In the genomic region with DNA sequence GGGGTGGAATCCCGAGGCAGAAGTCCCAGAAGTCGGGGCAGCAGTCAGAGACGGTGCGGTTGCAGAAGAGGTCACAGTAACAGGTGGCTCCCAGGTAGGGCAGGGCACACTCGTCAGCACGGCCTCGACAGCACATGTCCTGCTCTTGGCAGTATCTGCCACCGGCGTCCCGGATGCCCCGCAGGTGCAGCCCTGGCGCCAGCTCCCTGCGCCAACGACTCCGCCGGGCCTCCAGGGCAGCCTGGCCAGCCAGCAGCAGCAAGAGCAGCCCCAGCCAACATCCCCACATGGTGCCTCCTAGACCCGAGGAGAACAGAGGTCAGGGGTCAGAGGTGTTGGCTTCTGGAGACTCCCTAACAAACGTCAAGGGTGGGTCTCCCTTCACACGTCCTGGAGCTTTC, we compare ENCODE assay signal across 8 mouse cellular contexts. TPM values are rescaled to one million over a fixed set of nuclear protein-coding genes. Genes with fewer than 3 reads are reported as not detected.
DNase-seq lines count a peak whose midpoint lies in the region; ATAC-seq and TF ChIP-seq lines count a peak whose summit lies in the region.

No protein-coding gene starts in this region.

- TF ChIP-seq CTCF in liver, adult 2 months (IDR thresholded peaks at IDR 0.05; ENCODE audit: low read depth, low read length) = no peak
- no peak for TF ChIP-seq CTCF in intestine, postnatal 0 days (IDR thresholded peaks at IDR 0.05; ENCODE audit: low read depth)
- TF ChIP-seq CTCF in liver, postnatal 0 days (IDR thresholded peaks at IDR 0.05; ENCODE audit: low read depth) = no peak

- no peaks in the 10 kb centered on the region for H3K79me2 ChIP-seq in liver, adult 2 months (ENCODE audit: control insufficient read depth, insufficient read depth, low read length)

- no peak for DNase-seq in liver, adult 2 months (ENCODE audit: extremely low read depth, low read depth, low spot score)
- no peak for DNase-seq in liver
- peak; percentile 59 to 72 for DNase-seq in cerebellum, postnatal 25 days
- no peak for DNase-seq in liver, postnatal 0 days
- no peak for DNase-seq in urinary bladder, postnatal 4 days (ENCODE audit: low spot score in 2 of 2)

- TF ChIP-seq POLR2A in liver, adult 2 months (IDR thresholded peaks at IDR 0.05; ENCODE audit: extremely low read depth, insufficient read depth, low read length) = no peak

- peak overlapping the region; percentile 69 for H3K27ac ChIP-seq in liver, adult 2 months (replicated peaks; ENCODE audit: insufficient read depth, low read depth, low read length)
- H3K27ac ChIP-seq in intestine, postnatal 0 days (ENCODE audit: low read depth, low read length) = peak overlapping the region; percentile 87
- H3K27ac ChIP-seq in liver, postnatal 0 days (ENCODE audit: low read depth) = peak overlapping the region; percentile 78

- 0 out of 2 replicates have a peak, but pooled peaks have one; percentile 7 for ATAC-seq in intestine, postnatal 0 days
- ATAC-seq in liver, postnatal 0 days = no peak
- no peak for ATAC-seq in inflammation-experienced regulatory T-cells, adult 6 months
- ATAC-seq in monocyte, adult 5-6 weeks (replicated peaks; ENCODE audit: insufficient number of reproducible peaks, low FRiP score, low TSS enrichment, poor library complexity, severe bottlenecking) = no peak

- WGBS in liver, adult 2 months = 36% methylated on average over 19 of the region's 19 CpGs
- 24% methylated on average over 19 of the region's 19 CpGs for WGBS in intestine, postnatal 0 days
- WGBS in liver, postnatal 0 days (ENCODE audit: insufficient replicate concordance) = 43% methylated on average over 19 of the region's 19 CpGs

- H3K4me3 ChIP-seq in liver, adult 2 months (ENCODE audit: insufficient read depth, low read depth, low read length) = peak overlapping the region; percentile 79
- peak overlapping the region; percentile 42 for H3K4me3 ChIP-seq in intestine, postnatal 0 days (ENCODE audit: low read depth, low read length)
- H3K4me3 ChIP-seq in liver, postnatal 0 days (ENCODE audit: low read depth, low read length) = peak overlapping the region; percentile 38

- no peaks in the 10 kb centered on the region for H3K36me3 ChIP-seq in liver, adult 2 months (ENCODE audit: control insufficient read depth, insufficient read depth, low read length)
- H3K36me3 ChIP-seq in intestine, postnatal 0 days (ENCODE audit: control insufficient read depth, insufficient read depth) = peaks cover 20% of the 10 kb centered on the region; the same call in 1 of the 2 replicates
- H3K36me3 ChIP-seq in liver, postnatal 0 days (replicated peaks; ENCODE audit: insufficient read depth, low read length) = no peaks in the 10 kb centered on the region

- H3K9ac ChIP-seq in liver, adult 2 months (ENCODE audit: low read depth, low read length) = peak overlapping the region; percentile 75
- peak overlapping the region; percentile 57 for H3K9ac ChIP-seq in intestine, postnatal 0 days (ENCODE audit: low read depth, low read length)
- peak overlapping the region; percentile 59 for H3K9ac ChIP-seq in liver, postnatal 0 days (replicated peaks)

- H3K9me3 ChIP-seq in intestine, postnatal 0 days (ENCODE audit: control insufficient read depth) = no peaks in the 10 kb centered on the region
- no peaks in the 10 kb centered on the region for H3K9me3 ChIP-seq in liver, postnatal 0 days (ENCODE audit: low read length)

- TF ChIP-seq EP300 in liver, postnatal 0 days (IDR thresholded peaks at IDR 0.05; ENCODE audit: low read depth) = no peak

- H3K4me2 ChIP-seq in intestine, postnatal 0 days (replicated peaks; ENCODE audit: low read depth) = peak overlapping the region; percentile 72
- H3K4me2 ChIP-seq in liver, postnatal 0 days (ENCODE audit: low read depth, low read length) = peak overlapping the region; percentile 67

- peaks cover 10% of the 10 kb centered on the region for H3K4me1 ChIP-seq in liver, adult 2 months (ENCODE audit: control insufficient read depth, insufficient read depth, low read length)
- H3K4me1 ChIP-seq in intestine, postnatal 0 days (replicated peaks; ENCODE audit: control insufficient read depth, insufficient read depth, low read length) = peaks cover 18% of the 10 kb centered on the region
- peaks cover 24% of the 10 kb centered on the region for H3K4me1 ChIP-seq in liver, postnatal 0 days (ENCODE audit: insufficient read depth)

- no peaks in the 10 kb centered on the region for H3K27me3 ChIP-seq in liver, adult 2 months (ENCODE audit: control insufficient read depth, insufficient read depth, low read length)
- no peaks in the 10 kb centered on the region for H3K27me3 ChIP-seq in intestine, postnatal 0 days (replicated peaks; ENCODE audit: control insufficient read depth, insufficient read depth, low read length)
- H3K27me3 ChIP-seq in liver, postnatal 0 days (ENCODE audit: insufficient read depth, low read length) = 0 out of 2 replicates have a peak, but pooled peaks cover 9% of the 10 kb centered on the region

RNA-seq across cellular contexts. Expression of gene Tinagl1, which starts 1.0 kb away (rescaled TPM):
- total RNA-seq in liver, adult 2 months (2014; rRNA removed) = 13.3 and 21.4 TPM in 2 replicates
- 30.5 and 35.3 TPM in 2 replicates for polyA plus RNA-seq in liver, adult 2 months (2012; rRNA removed)
- 87.2 and 88.8 TPM in 2 replicates for polyA plus RNA-seq in intestine, postnatal 0 days (2015; fragmentation: Nextera tagmentation; extraction: Ambion mirVana)
- 22.6 and 22.9 TPM in 2 replicates for polyA plus RNA-seq in liver, postnatal 0 days (2015; fragmentation: Nextera tagmentation; extraction: Ambion mirVana)
- polyA plus RNA-seq in inflammation-experienced regulatory T-cells, adult 6 months (2017; shearing (Covaris generic)) = not detected
- not detected in 3 replicates for total RNA-seq in monocyte, adult 5-6 weeks (2017)

RNA-seq across cellular contexts. Expression of gene Hcrtr1, which starts 34.8 kb away (rescaled TPM):
- total RNA-seq in liver, adult 2 months (2014; rRNA removed) = not detected in 2 replicates
- 0.04 TPM in 1 of 2 replicates, not detected in the other for polyA plus RNA-seq in liver, adult 2 months (2012; rRNA removed)
- polyA plus RNA-seq in intestine, postnatal 0 days (2015; fragmentation: Nextera tagmentation; extraction: Ambion mirVana) = 0.81 and 0.91 TPM in 2 replicates
- not detected in 2 replicates for polyA plus RNA-seq in liver, postnatal 0 days (2015; fragmentation: Nextera tagmentation; extraction: Ambion mirVana)
- not detected for polyA plus RNA-seq in inflammation-experienced regulatory T-cells, adult 6 months (2017; shearing (Covaris generic))
- total RNA-seq in monocyte, adult 5-6 weeks (2017) = not detected in 3 replicates

RNA-seq across cellular contexts. Expression of gene Gm853, which starts 48.3 kb away (rescaled TPM):
- total RNA-seq in liver, adult 2 months (2014; rRNA removed) = not detected in 2 replicates
- polyA plus RNA-seq in liver, adult 2 months (2012; rRNA removed) = not detected in 2 replicates
- not detected in 2 replicates for polyA plus RNA-seq in intestine, postnatal 0 days (2015; fragmentation: Nextera tagmentation; extraction: Ambion mirVana)
- polyA plus RNA-seq in liver, postnatal 0 days (2015; fragmentation: Nextera tagmentation; extraction: Ambion mirVana) = not detected in 2 replicates
- polyA plus RNA-seq in inflammation-experienced regulatory T-cells, adult 6 months (2017; shearing (Covaris generic)) = not detected
- not detected in 3 replicates for total RNA-seq in monocyte, adult 5-6 weeks (2017)

Comparison
In these comparisons a context has a peak if more than half of its experiments do, and no peak if none do; other contexts are left out.
1. DNase-seq: peak in cerebellum, postnatal 25 days (2 of 2); none in liver, adult 2 months (single experiment), liver (single experiment), liver, postnatal 0 days (single experiment) and urinary bladder, postnatal 4 days (0 of 2).
2. RNA of gene Tinagl1, which starts 1.0 kb away (polyA plus RNA-seq): 87.2 to 88.8 TPM in intestine, postnatal 0 days, 30.5 to 35.3 TPM in liver, adult 2 months and 22.6 to 22.9 TPM in liver, postnatal 0 days; not detected in inflammation-experienced regulatory T-cells, adult 6 months; every median in the first group is over 10 times any median in the second.
3. Peak in every context shown above with its lines, with median percentiles within 50 percentile points of each other: H3K27ac ChIP-seq, H3K4me3 ChIP-seq and H3K9ac ChIP-seq.